Mouse (Mus musculus) kidney, adult 18-20 months (tissue): ENCODE data around the gene Morn1.

Experiments
- DNase-seq: peaks from one replicate; pipeline ENCODE4 v3.0.0; 2021

The Morn1 gene

GRCm38 (mm10) chr4:155163685-155164084 is 77.3 kb downstream of the Morn1 start:
- DNase-seq, result no peak

- DNase-seq, result peak; percentile 77
These were observed 78.2 kb downstream of the Morn1 start for GRCm38 (mm10) chr4:155164550-155164949.

GRCm38 (mm10) chr4:155165861-155166260 is 79.5 kb downstream of the Morn1 start:
- no peak for DNase-seq

- no peak for DNase-seq
These were observed 82.5 kb downstream of the Morn1 start for GRCm38 (mm10) chr4:155168835-155169252.

GRCm38 (mm10) chr4:155170614-155171212 is 84.3 kb downstream of the Morn1 start:
- no peak for DNase-seq

GRCm38 (mm10) chr4:155171961-155172533 is 85.7 kb downstream of the Morn1 start:
- DNase-seq, result no peak

GRCm38 (mm10) chr4:155172909-155173821 is 86.8 kb downstream of the Morn1 start:
- DNase-seq, result peak; percentile 93

GRCm38 (mm10) chr4:155173822-155174785 is 87.7 kb downstream of the Morn1 start:
- no peak for DNase-seq

- no peak for DNase-seq
These were observed 89.8 kb downstream of the Morn1 start for GRCm38 (mm10) chr4:155176210-155176609.

GRCm38 (mm10) chr4:155178274-155178673 is 91.9 kb downstream of the Morn1 start:
- DNase-seq, result peak; percentile 58

GRCm38 (mm10) chr4:155178981-155179512 is 92.7 kb downstream of the Morn1 start:
- no peak for DNase-seq

GRCm38 (mm10) chr4:155183201-155183600 is 96.8 kb downstream of the Morn1 start:
- DNase-seq, result no peak

GRCm38 (mm10) chr4:155184248-155185070 is 98.1 kb downstream of the Morn1 start:
- no peak for DNase-seq

- DNase-seq, result no peak
These were observed 99.5 kb downstream of the Morn1 start for GRCm38 (mm10) chr4:155185845-155186244.

- no peak for DNase-seq
These were observed 100.9 kb downstream of the Morn1 start for GRCm38 (mm10) chr4:155187192-155187674.

- DNase-seq, result peak; percentile 64
These were observed 102.0 kb downstream of the Morn1 start for GRCm38 (mm10) chr4:155188341-155188740.

- DNase-seq, result no peak
These were observed 102.4 kb downstream of the Morn1 start for GRCm38 (mm10) chr4:155188803-155189202.

GRCm38 (mm10) chr4:155189711-155190139 is 103.3 kb downstream of the Morn1 start:
- DNase-seq, result no peak

GRCm38 (mm10) chr4:155190275-155190674 is 103.9 kb downstream of the Morn1 start:
- DNase-seq, result no peak
